Mouse (Mus musculus) neutrophil, adult 83 days (primary cell): ENCODE results near the gene Nfkbia. TPM values are rescaled to one million over a fixed set of nuclear protein-coding genes. Genes with fewer than 3 reads are reported as not detected.

ENCODE experiments used
- total RNA-seq, 2 experiments: library from RNA; stranded (reverse); gene quantifications; one replicate each; pipeline ENCODE4 v1.2.4; 2023

Nfkbia gene
- 100 to 1,000 TPM; 225 to 274 TPM for total RNA-seq

DNA sequence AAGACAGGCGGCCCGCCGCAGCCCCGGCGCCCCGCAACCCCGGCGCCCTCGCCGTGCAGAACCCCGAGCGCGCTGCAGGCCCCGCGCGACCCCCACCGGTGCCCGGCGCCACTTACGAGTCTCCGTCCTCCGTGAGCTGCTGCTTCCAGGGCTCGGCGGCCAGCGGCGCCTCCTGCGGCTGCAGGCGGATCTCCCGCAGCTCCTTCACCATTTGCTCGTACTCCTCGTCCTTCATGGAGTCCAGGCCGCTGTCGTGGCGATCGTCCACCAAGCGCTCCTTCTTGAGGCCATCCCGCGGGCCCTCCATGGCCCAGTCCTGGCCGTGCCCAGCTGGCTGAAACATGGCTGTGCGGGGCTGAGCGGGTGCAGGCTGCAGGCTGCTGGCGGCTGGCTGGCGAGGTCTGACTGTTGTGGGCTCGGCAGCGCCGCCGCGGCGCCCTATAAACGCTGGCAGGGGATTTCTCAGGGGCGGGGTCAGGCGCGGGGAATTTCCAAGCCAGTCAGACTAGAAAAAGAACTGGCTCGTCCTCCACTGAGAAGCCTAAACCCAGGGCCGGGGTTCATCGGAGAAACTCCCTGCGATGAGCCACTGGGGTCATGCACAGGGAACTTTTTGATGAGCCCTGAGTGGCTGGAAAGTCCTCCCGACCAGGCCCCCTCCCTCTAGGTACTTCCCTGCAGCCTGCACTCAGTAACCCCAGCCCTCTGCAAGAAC is at the start of gene Nfkbia:
Gene Nfkbia, minus strand, starts transcription at position 464 of the 715 bp plus-strand sequence.

Other genes with a start within 250 kb of the Nfkbia start
- gene 1110008L16Rik, start 193.1 kb downstream of the Nfkbia start, total RNA-seq: 1 to 10 TPM; 3.0 to 3.9 TPM
- 10 to 100 TPM; 17.0 to 17.3 TPM for gene Ppp2r3c, start 189.6 kb downstream of the Nfkbia start, total RNA-seq
- gene Psma6, start 108.4 kb downstream of the Nfkbia start, total RNA-seq: 100 to 1,000 TPM in 1 of 2 experiments, 10 to 100 TPM in 1; 91.3 to 105 TPM
- gene Aldoart2, start 72.6 kb upstream of the Nfkbia start, total RNA-seq: not detected
- not detected for gene Insm2, start 106.8 kb upstream of the Nfkbia start, total RNA-seq